Mouse (Mus musculus) testis, adult 2 months (tissue): ENCODE measurements around the gene Srsf3.

Source experiments
- CTCF ChIP-seq: fragments of 200-500 bp; IDR thresholded peaks from 2 replicates; pipeline ENCODE4 v1.5.1; 2012; ENCODE audit warnings: low read depth, mild to moderate bottlenecking, inconsistent platforms, low read length, moderate library complexity; ENCODE audit not compliant: control insufficient read depth, insufficient read depth, insufficient replicate concordance
- POLR2A ChIP-seq: fragments of 200-500 bp; IDR thresholded peaks from 2 replicates; pipeline ENCODE4 v1.6.1; 2012; ENCODE audit warnings: low read depth, mild to moderate bottlenecking, inconsistent platforms, low read length, moderate library complexity; ENCODE audit not compliant: control insufficient read depth

- TF ChIP-seq CTCF: no peak
- TF ChIP-seq POLR2A: no peak
Observed at GRCm38 (mm10) chr17:29043583-29043982, 11.2 kb downstream of the Srsf3 start.
